Mouse (Mus musculus): ENCODE results near the gene Ubap1l.

The Ubap1l gene

DNA sequence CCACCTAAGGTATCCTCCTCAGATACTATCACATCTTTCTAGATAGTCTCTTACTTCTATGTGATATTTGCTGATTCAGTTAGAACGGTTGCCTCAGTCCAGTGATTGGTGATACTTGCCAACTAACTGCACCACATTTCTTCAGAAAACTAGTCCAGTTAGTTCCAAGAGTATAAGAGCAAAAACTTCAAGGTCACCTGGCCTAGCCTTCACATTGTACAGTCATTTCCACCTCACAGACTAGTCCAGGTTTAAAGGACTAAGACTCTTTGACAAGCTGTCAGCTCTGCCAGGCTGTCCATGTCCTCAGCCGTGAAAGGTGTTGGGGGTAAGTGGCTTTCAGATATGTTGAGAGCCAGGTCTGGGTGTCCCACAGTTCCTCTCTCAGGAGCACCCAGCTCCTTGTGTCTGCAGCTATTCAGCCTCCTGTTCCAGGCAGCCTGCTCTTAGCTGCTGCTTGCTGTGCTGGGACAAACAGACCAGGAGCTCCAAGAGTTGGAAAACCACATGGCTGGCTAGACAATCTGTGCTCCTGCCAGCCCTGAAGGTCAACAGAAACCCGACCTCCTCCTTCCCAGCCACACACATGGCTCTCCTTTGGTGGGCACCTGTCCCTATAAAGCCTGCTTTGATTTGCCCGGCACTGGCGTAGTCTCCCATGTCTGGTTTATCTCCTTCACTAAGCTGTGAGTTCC lies 13.8 kb downstream of the Ubap1l start:
- DNase-seq = no peak

DNA sequence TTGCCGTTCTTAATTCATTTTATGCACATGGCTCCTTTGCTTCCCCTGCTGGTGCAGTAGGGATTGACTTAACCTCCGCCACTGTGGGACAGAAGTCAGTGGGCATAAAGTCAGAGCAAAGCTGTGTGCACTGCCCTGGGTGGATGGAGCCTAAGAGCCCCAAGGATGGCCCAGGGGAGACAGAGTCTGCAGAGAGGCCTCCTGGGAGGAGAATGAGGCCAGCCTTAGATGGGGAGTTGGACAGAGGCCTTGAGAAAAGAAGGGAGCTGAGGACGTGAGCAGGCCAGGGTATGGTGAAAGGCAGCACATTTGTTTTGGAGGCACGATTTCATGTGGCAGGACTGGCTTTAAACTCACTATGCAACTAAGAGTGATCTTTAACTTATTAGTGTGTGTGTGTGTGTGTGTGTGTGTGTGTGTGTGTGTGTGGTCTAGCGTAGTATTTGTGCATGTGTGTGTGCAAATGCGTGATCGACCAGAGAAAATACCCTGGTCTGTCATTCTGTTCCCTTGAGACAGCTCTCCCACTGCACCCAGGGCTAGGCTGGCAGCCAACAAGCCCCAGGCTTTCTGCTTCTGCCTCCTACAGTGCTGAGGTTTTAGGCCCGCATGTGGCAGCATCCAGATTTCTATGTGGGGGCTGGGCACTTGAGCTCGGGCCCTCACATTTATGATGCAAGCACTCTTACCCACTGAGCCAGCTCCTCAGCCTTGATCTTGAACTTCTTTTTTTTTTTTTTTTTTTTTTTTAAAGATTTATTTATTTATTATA lies 14.5 kb downstream of the Ubap1l start:
- no peak for DNase-seq

DNA sequence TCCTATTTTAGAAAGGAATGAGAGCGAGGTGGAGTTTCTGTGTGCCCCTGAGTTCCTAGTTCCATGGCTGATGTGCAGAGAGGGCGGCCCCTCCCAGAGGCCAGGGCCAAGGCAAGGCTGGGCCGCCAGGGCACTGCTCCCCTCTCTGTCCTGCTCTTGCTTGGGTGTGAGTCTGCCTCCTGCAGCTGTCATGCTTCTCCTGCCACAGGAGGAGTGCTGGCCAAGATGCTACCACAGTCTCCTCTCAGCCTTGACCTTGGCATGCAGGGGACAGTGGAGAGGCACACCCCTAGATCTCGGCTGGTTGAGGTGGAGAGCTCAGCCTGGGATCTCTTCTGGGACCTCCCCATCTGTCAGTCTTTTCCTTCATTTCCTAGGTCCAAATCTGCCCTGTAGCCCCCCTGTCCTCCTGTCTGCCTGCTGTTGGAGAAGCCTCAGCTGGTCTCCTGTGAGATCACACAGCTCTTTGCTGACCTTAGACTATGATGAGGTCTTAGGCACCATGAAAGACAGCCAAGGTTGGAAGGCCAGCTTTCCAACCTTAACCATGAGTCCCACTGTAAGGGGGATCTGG lies 20.3 kb downstream of the Ubap1l start:
- no peak for DNase-seq

DNA sequence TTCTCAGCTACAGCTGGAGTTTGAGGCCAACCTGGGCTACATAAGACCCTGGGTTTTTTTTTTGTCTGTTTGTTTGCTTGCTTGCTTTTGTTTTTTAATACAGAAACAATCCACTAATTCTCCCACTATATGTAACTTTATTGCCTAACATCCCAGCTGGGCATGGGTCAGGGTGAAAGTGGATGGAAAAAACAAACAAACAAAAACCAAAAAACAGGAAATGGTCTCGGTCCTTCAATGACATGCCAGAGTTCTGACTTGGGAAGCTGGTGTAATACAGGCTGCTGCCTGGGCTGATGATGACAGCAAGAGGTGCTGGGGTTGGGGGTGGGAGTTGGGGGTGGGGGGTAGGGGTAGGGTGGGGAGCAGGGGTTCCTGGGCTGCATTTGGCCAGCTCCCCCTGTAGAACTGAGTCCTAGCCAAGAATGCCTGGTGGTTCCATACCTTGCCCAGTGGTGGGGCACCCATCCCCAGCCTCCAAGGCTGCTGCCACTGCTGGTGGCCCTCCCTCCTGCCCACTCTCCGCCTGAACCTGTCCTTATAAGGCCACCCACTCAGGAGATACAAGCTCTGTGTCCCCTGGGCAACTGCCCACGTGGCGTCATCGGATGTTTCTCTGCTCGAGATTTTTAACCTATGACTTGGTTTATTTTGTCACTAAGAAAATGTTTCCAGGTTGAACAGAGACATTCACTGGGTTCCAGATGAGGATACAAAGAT lies 21.4 kb downstream of the Ubap1l start:
- no peak for DNase-seq

DNA sequence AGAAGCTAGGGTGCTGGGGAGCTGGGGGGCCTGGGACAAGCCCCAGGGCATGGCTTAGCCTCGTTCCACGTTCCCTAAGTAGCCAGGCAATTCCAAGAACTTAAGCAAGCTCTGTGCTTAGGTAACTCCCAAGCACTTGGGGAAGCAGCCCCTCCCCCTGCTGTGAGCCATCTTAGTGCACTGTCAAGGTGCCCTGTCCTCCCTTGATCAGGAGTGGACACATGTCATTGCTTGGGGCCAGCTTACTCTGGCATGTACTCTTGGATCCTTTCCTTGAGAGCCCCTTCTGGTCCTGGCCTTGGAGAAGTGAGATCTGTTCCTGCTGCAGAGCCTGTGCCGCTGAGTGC lies 21.9 kb downstream of the Ubap1l start:
- no peak for DNase-seq

DNA sequence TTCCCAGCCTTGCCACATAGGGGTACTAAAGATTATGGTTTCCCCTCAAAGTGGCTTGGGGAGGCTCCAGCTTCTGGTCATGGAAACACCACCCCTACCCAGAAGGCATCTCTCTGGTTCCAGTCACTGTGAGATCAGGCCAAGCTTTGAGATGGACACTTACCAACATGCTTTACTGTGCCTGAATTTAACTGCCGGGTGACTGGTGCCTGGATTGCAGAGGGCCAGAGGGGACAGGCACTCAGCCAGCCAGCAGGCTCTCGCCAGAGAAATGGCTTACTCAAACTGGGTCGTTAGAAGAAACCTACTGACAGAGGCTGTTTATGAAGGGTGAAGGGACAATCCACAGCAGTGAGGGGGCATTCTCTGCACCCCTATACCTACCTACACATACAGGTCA lies 23.4 kb downstream of the Ubap1l start:
- DNase-seq = peak; percentile 38

DNA sequence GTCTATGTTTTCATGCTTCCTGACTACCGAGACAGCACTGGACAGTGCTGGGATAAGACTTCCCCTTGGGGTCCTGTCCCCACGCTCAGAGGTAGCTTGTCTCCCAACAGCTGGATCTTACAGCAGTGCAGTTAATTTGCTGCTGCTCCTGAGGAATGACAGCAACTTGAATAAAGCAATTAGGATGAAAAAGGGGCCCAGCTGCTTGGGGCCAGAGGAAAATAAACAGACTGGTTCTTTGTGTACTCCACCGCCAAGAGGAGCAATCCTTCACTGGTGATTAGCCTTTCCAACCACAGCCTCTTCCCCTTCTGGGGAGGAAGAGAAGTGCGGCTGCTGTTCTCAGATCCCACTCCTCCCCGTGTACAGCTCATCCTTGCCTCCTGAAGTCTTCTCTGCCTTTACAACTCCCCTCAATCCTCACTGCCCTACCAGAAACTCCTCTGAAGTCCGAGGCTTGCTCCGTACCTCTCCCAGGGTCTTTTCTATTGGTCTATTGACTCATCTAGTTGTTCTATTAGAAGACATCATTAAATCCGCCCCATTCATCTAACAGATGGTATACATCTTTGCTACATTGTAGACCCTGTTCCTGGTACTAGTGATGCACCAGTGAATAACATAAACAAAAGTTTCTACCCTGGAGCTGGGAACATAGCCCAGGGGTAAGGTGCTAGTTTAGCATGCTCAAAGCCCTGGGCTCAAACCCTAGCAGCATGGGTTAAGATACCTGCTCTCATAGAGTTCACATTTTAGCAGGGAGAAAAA lies 25.7 kb downstream of the Ubap1l start:
- DNase-seq = no peak

DNA sequence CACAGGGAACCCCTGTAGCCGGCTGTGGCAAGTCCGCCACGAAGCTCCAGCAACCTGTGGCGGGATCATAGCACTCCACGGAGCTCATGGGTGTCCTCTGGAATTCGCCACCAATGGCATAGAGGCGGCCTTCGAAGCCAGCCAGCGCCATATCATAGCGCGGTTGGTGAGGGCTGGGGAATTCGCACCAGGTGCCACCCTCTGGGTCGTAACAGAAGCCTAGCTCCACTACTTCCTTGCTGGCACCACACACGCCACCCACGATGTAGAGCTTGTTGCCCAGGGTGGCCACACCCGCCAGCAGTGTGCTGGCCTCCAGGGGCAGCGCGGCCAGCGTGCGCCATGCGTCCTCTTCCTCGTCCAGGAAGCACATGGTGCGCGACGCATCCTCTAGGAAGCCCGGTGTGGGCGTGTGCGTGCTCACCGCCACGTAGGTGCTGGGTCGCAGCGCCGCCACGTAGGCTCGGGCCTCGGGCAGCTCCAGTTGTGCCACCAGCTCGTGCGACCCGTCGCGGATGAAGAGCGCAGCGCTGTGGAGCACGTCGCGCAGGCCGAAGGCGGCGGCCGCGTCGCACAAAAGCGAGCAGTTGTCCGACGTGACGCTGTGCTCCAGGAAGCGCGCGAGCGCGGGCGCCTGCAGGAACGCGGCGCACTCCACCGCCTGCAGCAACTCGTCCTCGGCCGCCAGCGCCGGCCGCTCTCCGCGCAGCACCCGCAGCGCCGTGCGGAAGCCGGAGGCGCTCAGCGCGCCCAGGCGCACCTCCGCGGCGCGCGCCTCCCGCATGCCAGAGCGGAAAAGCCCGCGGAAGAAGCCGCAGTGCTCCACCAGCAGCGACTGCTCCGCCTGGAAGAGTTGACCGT lies 30.1 kb downstream of the Ubap1l start:
- no peak for DNase-seq

DNA sequence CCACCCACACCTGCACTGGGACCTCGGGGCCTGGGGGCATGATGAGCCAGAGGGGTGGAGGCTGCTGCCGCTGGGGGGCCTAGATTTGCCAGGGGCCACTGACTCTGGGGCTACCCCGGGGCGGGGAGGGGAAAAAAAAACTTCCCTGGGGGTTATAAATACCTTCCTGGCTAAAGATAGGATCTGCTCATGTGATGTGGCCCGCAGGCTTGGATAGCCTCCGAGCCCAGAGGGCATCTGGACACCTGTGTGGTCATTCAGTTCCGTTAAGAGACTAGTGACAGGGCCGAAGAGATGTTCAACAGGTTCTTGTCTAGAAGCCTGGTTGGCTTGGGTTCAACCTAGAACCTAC lies 30.7 kb downstream of the Ubap1l start, which contains the start of gene Kbtbd13:
Gene Kbtbd13 (minus strand): TSS at position 40 of the 352 bp plus-strand sequence.
- no peak for DNase-seq

DNA sequence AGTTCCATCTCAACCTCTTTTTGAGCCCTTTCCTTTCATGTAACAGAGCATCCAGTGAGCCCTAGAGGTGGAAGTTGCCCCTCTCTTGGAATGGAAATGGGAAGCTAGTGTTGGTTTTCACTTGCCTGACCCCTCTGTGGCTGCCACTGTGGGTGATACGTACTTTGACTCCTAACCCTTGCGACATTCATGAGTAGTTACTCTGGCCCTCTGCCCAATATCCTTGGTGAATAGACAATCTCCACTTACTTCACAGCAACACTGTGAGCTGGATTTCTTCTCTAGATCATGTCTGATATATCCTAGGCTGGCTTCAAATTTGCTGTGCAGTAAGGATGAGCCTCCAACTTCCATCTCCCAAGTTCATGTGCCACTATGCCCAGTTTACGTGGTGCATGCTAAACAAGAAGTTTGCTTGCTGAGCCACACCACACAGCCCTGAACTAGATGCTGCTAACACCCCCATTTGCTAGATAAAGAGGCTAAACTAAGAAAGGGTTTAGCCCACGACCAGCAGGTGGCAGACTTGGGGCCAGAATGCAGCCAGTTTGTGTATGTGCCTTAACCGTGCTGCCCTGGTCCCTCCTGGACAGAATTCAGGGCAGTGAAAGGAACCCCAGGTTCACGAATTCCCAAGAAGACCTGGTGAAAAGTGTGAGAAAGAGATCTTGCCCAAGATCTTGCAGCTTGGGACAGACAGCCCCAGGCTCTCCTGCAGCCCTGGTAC lies 32.0 kb downstream of the Ubap1l start:
- peak; percentile 79 for DNase-seq

DNA sequence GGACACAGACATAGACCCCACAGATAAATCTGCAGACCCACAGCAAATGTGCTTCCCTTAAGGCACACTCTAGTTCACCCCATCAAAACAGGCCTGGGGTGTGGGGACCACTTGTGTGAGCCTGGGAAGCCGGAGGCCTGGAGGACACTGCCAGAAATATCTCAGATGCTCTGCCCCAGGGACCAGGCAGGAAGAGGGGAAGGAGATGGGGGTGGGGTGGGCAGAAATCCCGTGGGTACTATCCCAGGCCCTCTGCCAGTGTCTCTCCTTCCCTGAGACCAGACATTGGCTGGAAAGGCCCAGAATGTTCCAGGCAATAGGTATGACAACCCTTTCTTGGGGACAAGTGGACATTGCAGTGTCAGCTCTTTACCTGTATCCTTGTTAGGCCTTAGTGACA lies 32.8 kb downstream of the Ubap1l start:
- DNase-seq = no peak

DNA sequence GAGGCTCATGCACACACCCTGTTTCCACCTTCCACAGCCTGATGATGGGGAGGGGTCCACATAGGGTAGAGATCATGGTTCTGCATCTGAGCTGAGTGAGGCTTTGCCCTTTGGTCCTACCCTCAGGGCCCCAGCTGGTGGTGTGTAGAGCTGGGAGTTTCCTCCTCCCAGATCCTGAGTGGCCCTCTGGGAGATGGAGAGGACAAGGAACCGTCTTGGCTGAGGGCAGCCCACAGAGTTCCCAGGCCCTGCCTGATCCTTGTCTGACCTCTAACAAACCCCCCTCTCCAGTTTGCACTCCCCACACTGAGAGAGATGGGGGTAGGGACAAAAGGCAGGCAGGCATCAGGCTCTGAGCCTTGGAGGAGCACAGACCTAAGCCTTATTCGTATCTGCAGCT lies 33.5 kb downstream of the Ubap1l start:
- DNase-seq = no peak

DNA sequence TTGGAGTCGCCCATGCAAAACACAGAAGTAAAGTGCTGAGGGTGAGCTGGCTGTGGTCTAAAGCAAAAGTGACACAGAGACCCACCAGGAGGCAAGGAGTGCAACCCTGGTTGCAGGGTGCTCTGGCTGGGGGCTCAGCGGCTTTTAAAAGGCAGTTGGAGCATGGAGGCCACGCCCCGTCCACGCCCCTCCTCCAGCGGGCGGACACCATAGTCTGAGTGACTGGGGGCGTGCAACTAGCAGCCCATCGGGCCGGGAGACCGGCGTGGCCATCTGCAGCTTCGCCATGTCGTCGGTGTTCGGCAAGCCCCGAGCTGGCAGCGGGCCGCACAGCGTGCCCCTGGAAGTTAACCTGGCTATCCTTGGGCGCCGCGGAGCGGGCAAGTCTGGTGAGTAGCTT lies 37.4 kb downstream of the Ubap1l start, which contains the start of gene Rasl12:
Gene Rasl12 (plus strand): TSS at position 228 of the 400 bp plus-strand sequence.
- DNase-seq = peak; percentile 59

DNA sequence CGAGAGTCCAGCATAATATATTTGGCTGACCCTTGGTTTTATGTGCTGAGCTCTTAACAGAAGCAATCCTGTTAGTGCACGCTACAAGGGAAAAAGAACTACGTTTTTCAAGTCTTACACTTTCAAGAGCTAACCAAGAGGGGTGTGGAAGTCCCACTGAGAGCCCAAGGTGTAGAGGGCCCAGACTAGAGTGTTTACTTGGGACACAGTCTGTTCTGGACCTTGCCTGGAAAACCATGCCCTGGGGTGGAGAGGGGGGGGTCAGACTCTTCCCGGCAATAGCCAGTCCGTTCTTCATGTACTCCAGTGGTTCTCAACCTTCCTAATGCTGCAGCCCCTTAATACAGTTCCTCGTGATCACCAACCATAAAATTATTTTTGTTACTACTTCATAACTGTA lies 39.1 kb downstream of the Ubap1l start:
- no peak for DNase-seq

DNA sequence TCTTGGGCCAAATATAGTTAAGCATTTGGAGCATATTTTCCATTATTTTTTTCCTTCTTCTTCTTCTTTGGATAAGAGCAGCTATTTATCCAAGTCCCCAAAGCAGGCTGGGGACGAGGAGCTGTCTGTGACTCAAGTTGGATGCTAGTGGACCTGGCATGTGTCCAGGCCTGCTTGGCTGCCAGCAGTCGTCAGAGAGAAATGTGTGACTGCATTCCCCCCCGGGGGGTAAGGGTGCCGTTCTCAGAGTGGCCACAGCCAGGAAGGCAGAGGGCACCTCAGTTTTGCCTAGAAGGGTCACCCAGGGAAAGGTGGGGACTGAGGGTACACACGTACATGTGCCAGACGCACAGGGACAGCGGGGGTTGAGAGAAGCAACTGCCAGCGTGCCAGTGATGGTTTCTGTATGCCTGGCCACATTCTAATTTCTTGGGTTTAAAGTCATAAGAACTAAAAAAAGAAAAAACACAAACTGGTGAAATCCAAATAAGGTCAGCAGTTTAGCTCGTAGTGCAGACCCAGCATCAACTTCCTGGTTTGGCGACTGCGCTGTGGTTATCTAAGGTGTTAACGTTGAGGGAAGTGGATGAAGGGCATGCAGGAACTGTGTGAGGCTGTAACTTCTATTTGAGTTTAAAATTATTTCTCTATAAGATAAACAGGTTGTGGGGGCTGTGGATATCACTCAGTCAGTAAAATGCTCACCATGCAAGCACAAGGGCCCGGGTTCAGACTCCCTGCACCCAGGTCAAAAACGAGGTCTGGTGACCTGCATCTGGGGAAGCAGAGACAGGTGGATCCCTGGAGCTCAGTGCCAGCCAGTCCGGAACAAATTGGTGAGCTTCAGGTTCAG lies 43.7 kb downstream of the Ubap1l start:
- DNase-seq = peak; percentile 86

DNA sequence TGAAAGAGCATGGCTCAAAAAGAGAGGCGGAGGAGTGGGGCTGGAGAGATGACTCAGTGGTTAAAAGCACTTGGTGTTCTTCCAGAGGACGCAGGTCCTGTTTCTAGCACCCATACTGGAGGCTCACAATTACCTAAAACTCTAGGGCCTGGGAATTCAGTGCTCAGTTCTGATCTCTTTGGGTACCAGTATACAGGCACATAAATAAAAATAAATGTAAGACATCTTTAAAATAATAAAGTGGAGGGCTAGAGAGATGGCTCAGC lies 44.3 kb downstream of the Ubap1l start:
- no peak for DNase-seq

DNA sequence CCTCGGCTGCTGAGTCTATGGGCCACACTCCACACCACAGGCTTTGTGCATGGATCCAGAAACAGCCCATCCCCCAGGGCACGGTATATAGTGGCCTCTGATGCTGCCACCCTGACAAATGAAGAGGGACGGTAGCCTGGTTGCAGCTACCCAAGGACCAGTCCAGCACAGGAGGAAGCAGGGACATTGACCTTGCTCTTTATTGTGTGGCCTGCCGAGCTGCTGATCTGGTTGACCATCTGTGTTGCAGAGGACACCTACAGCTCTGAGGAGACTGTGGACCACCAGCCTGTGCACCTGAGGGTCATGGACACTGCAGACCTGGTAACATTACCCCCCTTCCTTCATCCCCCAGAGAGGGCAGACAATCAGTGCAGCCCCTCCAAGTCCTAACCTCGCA lies 46.5 kb downstream of the Ubap1l start:
- DNase-seq = no peak

DNA sequence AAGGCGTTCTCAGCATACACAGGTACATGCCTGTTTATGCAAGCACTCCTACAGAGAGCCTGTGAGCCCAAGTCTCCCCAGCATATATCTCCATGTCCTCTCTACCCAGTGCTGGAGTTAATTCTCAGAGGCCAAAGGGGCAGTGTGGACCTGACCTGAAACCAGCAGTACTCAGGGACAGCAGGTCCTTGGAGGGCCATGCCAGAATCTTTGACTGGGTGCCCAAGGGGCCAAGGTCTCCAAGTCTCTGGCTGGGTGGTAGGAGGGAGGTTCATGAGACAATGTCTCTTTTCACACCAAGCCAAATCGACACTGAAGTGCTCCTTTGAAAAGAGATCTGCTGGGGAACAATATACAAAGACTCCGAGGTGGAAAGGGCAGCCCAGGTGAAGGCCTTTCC lies 47.0 kb downstream of the Ubap1l start:
- DNase-seq = peak; percentile 82

DNA sequence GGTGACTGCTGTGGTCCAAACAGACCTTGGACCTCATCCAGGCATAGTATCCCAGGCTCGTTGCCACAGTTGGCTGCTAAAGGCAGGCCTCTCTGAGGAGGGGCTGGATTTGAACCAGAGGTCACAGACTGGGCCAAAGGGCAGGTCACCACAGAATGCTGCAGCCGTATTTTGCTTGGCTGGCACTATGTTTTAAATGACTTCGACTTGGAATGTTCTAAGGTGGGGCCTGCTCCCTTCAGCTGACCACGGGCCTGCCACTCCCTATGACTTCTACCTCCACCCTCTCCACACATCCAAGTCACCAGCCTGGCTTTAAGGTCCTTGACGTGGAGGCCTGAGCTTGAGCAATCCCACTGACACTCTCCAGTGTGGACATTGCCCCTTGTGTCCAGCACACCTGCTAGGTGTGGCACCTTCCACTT lies 48.0 kb downstream of the Ubap1l start:
- peak; percentile 94 for DNase-seq

DNA sequence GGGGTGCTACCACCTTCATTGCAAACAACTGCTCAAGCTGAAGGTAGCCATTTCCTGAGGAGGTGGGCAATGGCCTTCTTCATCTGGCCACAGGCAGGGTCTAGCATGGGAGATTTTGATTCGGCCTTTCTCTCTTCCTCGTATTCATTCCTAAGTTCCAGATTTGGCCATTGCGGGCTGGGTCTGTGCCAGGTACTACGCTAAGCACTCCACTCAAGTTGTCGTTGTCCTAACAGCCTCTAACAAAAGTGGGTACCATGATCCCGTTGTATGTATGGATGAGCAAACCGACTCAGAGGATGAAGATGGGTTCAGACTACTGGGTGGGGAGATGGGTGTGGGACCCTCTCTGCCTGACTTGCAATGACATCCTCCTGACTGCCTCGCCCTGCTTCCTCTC lies 49.5 kb downstream of the Ubap1l start:
- no peak for DNase-seq

All from kidney, adult 9 months (tissue).